In the genomic region with DNA sequence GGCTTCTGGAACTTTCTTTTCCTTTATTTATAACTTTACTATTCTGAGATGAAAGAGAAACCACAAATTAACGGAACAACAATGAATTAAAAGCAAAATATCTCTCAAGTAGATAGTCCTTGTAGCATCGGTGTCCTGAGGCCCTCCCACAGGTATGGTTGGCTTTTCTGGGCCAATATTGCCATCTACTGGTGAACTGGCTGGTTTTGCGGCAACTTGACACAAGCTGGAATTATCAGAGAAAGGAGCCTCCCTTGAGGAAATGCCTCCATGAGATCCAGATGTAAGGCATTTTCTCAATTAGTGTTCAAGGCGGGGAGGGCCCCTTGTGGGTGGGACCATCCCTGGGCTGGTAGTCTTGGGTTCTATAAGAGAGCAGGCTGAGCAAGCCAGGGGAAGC, we compare ENCODE assay signal across 8 mouse cellular contexts.
DNase-seq lines count a peak whose midpoint lies in the region; ATAC-seq and TF ChIP-seq lines count a peak whose summit lies in the region.
"Not testable (repeated sequence)": the region's sequence is repeated elsewhere in the genome, so short reads cannot be mapped to it uniquely, and the experiment has no call there.

No protein-coding gene starts in this region.

- H3K27ac ChIP-seq in hindbrain, postnatal 0 days = not testable (repeated sequence)

- H3K27me3 ChIP-seq in hindbrain, postnatal 0 days (ENCODE audit: insufficient read depth, low read length) = not testable (repeated sequence)

- 2% methylated on average over 4 of the region's 4 CpGs for WGBS in hindbrain, postnatal 0 days

- ATAC-seq in frontal cortex, adult (ENCODE audit: low TSS enrichment) = peak; percentile 88
- peak; percentile 88 for ATAC-seq in hindbrain, postnatal 0 days

- DNase-seq in adrenal gland, adult 2 months = peak; percentile 16
- DNase-seq in cerebellum, postnatal 25 days = peak; percentile 31 to 64
- DNase-seq in hindbrain, postnatal 0 days (ENCODE audit: low spot score) = peak; percentile 86
- peak; percentile 4 to 36 for DNase-seq in layer of hippocampus, postnatal 36 days
- peak; percentile 44 for DNase-seq in lung, postnatal 36 days
- DNase-seq in retina, postnatal 1 day = peak; percentile 77
- DNase-seq in yolk sac, embryonic 10.5 days (ENCODE audit: low spot score) = peak; percentile 36

- not testable (repeated sequence) for H3K36me3 ChIP-seq in hindbrain, postnatal 0 days (ENCODE audit: insufficient read depth, low read length)

- not testable (repeated sequence) for H3K9ac ChIP-seq in hindbrain, postnatal 0 days (replicated peaks; ENCODE audit: low read length)

- H3K4me3 ChIP-seq in hindbrain, postnatal 0 days (ENCODE audit: low read length) = not testable (repeated sequence)

- H3K4me1 ChIP-seq in hindbrain, postnatal 0 days (ENCODE audit: insufficient read depth, low read length) = not testable (repeated sequence)

- H3K9me3 ChIP-seq in hindbrain, postnatal 0 days (ENCODE audit: low read length) = not testable (repeated sequence)

- H3K4me2 ChIP-seq in hindbrain, postnatal 0 days (ENCODE audit: low read depth, low read length) = not testable (repeated sequence)

- TF ChIP-seq CTCF in hindbrain, postnatal 0 days (IDR thresholded peaks at IDR 0.05; ENCODE audit: low read depth) = peak; percentile 83

Comparison
In these comparisons a context has a peak if more than half of its experiments do, and no peak if none do; other contexts are left out.
1. DNase-seq: peak in every context shown above with its lines; median percentile 86 in hindbrain, postnatal 0 days; 77 in retina, postnatal 1 day; 48 in cerebellum, postnatal 25 days; 44 in lung, postnatal 36 days; 36 in yolk sac, embryonic 10.5 days; 20 in layer of hippocampus, postnatal 36 days; 16 in adrenal gland, adult 2 months.